Mouse (Mus musculus): Measurements from ENCODE around the gene Ces4a. TPM values are rescaled to one million over a fixed set of nuclear protein-coding genes. Genes with fewer than 3 reads are reported as not detected.
"Not testable (repeated sequence)": the region's sequence is repeated elsewhere in the genome, so short reads cannot be mapped to it uniquely, and the experiment has no call there.

Gene Ces4a
- total RNA-seq, 2 experiments from 2014 or later, result not detected

DNA sequence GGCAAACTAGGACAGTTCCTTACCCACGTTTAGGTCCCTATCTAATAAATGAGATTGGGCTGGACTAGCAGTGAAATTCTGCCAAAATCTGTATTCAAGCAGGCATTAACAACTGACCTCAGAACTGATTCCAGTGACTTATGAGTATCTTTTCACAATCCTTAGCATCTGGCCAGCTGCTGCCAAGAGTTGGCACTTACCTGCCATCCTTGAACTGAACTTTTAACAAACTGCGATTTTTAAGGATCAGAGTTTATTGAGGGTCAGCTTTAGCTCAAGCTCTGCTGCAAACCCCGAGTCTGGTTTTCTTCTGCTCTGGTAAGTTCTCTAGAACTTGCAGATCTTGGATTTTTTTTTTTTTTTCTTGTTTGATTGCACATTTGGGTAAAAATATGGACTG is 38.0 kb downstream of the Ces4a start:
- DNase-seq (ENCODE audit: low spot score in 2 of 2), result no peak

DNA sequence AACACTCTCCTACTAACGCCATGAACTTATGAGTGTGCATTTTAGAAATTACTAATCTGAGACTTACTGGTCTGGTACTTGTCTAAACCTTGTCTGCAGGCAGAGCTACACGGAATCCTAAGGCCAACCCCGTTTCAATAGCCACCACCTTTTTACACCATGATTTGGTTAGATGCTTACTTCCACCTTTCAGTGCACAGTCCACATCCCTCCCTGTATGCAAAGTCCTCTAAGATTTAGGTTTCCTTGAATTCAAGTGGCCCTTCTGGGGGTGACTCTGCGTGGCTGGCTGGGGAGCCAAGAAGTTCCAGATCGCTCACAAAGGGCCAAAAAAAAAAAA is 38.4 kb downstream of the Ces4a start:
- DNase-seq (ENCODE audit: low spot score in 2 of 2), result no peak

DNA sequence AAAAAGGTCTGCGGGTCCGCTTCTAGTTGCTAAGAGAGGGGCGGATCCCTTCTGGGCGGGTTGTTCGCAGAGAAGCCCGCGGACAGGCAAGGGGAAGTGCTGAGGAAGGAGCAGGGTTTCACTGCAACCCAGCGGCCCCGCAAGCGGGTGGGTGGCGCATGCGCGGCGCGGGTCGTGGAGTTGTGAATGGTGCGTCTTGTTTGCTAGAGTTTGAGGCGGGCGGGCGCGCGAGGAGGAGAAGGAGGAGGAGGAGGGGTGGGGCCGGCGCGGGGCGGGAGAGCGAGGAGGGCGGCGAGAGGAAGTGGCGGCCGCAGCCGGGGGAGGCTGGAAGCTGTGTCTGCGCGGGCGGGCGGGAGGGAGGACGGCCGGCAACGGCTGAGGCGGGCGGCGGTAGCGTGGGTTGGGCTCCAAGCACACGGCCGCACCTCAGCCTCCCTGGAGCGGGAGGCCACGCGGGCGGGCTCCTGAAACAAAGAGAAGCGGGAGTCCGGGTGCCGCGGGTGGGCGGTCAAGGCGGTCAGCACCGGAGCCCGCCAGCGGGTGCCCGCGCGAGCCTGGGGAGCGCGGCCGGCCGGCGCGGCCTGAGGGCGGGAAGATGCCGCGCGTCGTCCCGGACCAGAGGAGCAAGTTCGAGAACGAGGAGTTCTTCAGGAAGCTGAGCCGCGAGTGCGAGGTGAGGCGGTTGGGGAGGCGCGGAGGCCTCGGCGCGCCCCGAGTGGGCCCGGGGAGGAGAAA is 38.9 kb downstream of the Ces4a start, which contains the start of gene Cbfb:
TSS of gene Cbfb (plus strand) at position 294 of the 735 bp plus-strand sequence.
- DNase-seq (ENCODE audit: low spot score in 2 of 2), result peak; percentile 95 to 96

DNA sequence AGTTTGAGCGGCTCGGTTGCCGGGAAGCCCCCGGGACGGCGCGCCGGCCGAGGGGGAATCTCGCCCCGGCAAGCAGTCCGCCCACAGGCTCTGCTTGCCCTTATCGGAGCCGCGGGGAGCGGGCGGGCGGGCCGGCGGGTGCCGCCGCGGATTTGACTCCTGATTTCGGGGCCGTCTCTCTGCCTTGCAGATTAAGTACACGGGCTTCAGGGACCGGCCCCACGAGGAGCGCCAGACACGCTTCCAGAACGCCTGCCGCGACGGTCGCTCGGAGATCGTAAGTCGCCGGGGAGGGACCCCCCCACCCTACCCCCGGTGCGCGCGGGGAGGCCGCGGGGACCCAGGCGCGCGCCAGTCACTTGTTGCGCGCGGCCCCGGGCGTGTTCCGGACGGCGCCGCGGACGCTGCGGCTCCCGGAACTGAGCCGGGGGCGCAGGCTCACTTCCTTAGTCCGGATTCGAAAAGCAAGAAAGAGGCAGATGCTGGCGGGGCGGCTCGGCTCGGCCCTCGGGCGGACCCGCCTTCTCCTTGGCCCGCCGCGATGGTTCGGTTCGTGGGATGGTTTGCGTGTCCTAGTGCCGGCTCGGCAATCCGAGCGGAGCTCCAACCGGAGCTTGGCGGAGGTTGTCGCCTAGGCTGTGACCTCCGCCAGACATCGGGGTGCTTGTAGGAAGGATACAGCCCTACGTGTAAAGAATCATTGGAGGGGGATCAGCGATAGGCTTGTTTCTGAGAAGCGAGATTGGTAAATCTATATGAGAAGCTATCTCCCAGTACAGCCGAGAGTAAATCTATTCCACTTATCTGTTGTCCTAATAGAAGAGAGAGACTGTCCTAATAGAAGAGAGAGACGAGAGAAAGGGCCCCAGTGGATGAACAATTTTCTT is 39.8 kb downstream of the Ces4a start:
- peak; percentile 63 to 64 for DNase-seq (ENCODE audit: low spot score in 2 of 2)

DNA sequence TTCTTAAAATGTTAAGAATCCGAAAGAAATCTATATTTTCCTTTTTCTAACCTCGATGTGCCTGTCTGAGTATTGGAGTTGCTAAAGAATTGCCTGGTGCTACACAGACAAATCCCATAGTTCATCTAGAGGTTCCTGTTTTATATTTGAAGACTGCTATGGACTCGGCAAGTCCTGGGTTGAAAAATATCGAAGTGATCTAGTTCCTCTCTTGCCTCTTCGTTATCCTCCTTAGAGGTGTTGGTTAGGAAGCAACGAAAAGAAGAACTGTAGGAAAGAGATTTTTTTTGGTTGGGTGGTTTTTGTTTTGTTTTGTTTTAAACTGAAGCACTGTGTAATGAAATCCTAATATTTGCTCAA is 40.4 kb downstream of the Ces4a start:
- no peak for DNase-seq (ENCODE audit: low spot score in 2 of 2)

DNA sequence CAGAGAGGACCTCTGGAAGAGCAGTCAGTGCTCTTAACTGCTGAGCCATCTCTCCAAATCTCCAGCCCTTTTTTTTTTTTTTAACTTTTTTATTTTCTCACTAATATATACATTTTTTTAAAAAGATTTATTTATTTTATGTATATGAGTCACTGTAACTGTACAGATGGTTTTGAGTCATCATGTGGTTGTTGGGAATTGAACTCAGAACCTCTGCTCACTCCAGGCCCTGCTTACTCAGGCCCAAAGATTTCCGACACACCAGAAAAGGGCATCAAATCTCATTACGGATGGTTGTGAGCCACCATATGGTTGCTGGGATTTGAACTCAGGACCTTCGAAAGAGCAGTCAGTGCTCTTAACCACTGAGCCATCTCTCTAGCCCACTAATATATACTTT is 43.7 kb downstream of the Ces4a start:
- not testable (repeated sequence) for DNase-seq (ENCODE audit: low spot score in 2 of 2)

DNA sequence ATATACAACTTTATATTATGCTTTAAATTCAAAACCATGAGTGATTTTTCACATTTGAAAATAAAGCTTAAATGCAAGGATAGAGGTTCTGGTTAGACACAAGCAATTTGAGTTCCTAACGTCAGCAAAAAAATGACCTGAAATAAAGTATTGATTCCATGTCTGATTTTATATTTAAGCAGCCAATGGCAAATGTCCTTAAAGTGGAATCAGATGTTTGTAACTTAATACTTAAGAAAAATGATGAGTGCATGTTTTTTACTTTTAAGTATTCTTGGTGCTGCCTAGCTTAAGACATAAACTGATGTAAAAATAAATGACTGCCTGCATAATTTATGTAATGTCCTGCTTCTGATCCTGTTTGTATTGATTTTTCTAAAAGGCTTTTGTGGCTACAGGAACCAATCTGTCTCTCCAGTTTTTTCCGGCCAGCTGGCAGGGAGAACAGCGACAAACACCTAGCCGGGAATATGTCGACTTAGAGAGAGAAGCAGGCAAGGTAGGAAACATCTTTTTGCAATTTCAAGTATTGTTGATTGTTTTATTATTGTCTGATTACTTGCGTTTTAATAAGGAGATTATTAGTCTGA is 46.7 kb downstream of the Ces4a start:
- no peak for DNase-seq (ENCODE audit: low spot score in 2 of 2)

DNA sequence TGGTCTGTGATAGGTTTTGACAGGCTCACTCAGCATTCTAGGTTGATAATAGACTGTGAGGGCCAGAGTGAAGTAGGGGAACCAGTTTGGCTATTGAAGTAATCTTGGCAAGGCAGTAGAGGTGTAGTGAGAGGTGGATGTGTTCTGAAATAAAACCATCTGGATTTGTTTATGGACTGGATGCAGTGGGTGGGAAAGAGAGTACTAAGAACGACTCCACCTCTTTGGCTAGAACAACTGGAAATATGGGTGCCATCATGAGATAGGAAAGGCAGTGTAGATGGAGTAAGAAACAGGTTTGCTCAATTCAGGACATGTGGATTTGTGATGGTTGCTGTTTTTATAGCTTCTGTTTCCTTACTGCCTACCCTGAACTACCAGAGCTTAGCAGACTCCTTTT is 50.6 kb downstream of the Ces4a start:
- no peak for DNase-seq (ENCODE audit: low spot score in 2 of 2)

DNA sequence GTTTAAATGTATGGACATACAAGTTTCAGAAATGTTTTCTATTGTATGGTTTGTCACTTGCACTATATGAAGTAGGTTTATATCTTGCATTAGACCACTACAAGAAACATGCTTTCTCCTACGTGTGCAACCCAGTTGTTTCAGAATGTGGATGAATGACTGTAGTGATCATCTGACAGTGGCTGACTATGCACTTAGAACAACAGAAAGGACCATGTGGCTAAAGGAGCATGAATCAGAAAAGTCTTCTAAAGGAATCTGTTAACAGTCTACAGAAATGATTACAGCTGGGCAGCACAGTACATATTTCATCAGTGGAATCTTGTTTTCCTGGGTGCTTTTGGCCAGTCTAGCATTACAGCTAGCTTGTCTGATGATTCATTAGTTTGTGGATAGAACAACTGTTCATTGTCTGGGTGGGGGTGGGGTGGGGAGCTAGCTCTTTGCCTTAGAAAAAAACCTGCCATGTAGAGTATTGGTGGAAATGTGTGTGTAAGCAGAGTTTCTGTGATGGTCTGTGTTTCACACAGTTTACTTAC is 54.9 kb downstream of the Ces4a start:
- DNase-seq (ENCODE audit: low spot score in 2 of 2), result no peak

DNA sequence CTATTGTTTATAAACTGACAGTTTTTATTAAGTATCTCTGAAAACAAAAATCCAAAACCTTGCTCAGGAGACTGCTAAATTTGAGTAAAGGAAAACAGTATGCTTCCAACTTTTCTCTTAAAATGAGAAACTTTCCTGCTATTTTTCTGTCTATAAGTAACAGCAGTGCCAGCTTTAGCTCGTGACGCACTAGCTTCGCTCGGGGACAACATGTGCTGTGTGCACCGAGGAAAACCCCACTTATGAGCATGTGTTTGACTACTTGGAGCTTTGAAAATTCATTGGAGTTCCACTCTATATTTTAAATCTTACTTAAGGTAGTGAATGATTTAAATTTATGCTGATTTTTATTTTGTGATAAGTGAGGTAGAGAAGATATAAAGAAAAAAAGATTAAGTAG is 60.6 kb downstream of the Ces4a start:
- no peak for DNase-seq (ENCODE audit: low spot score in 2 of 2)

Other genes starting within 250 kb of the Ces4a start
- gene Ces2e, start 205.5 kb upstream of the Ces4a start, total RNA-seq (2021), result 1 to 10 TPM; 3.1 to 3.2 TPM
- not detected for gene Ces2f, start 184.4 kb upstream of the Ces4a start, total RNA-seq (2021)
- gene Ces2g, start 170.1 kb upstream of the Ces4a start, total RNA-seq (2021), result 1 to 10 TPM; 2.0 to 4.2 TPM
- not detected for gene Ces2h, start 130.9 kb upstream of the Ces4a start, total RNA-seq (2021)
- under 1 TPM in 1 of 2 experiments, not detected in 1; 0.27 TPM for gene Ces3a, start 83.2 kb upstream of the Ces4a start, total RNA-seq (2021)
- gene Ces3b, start 48.0 kb upstream of the Ces4a start, total RNA-seq (2021), result not detected
- gene Cbfb, start 38.9 kb downstream of the Ces4a start, total RNA-seq (2021), result 100 to 1,000 TPM in 1 of 2 experiments, 10 to 100 TPM in 1; 89.7 to 105 TPM
- 10 to 100 TPM; 23.4 to 32.0 TPM for gene D230025D16Rik, start 93.3 kb downstream of the Ces4a start, total RNA-seq (2021)
- gene B3gnt9, start 123.4 kb downstream of the Ces4a start, total RNA-seq (2021), result 1 to 10 TPM; 2.7 to 3.2 TPM
- gene Tradd, start 132.8 kb downstream of the Ces4a start, total RNA-seq (2021), result 10 to 100 TPM; 13.1 to 15.5 TPM
- 1 to 10 TPM; 3.7 to 4.3 TPM for gene Fbxl8, start 132.8 kb downstream of the Ces4a start, total RNA-seq (2021)
- 1 to 10 TPM; 2.2 to 4.3 TPM for gene Hsf4, start 138.0 kb downstream of the Ces4a start, total RNA-seq (2021)
- 10 to 100 TPM in 1 of 2 experiments, 1 to 10 TPM in 1; 6.7 to 20.3 TPM for gene Nol3, start 144.3 kb downstream of the Ces4a start, total RNA-seq (2021)
- gene 4931428F04Rik, start 158.1 kb downstream of the Ces4a start, total RNA-seq (2021), result 1 to 10 TPM; 2.2 to 2.8 TPM
- 10 to 100 TPM; 15.6 to 17.2 TPM for gene Exoc3l, start 164.3 kb downstream of the Ces4a start, total RNA-seq (2021)
- 10 to 100 TPM; 43.2 to 44.9 TPM for gene E2f4, start 165.9 kb downstream of the Ces4a start, total RNA-seq (2021)
- gene Elmo3, start 173.8 kb downstream of the Ces4a start, total RNA-seq (2021), result 1 to 10 TPM; 4.5 to 6.9 TPM
- 1 to 10 TPM; 3.1 to 3.8 TPM for gene Lrrc29, start 194.5 kb downstream of the Ces4a start, total RNA-seq (2021)
- 10 to 100 TPM; 55.6 to 69.6 TPM for gene Tmem208, start 194.6 kb downstream of the Ces4a start, total RNA-seq (2021)
- 1 to 10 TPM; 8.3 to 8.6 TPM for gene Fhod1, start 216.2 kb downstream of the Ces4a start, total RNA-seq (2021)
- under 1 TPM; 0.58 to 0.93 TPM for gene Slc9a5, start 217.0 kb downstream of the Ces4a start, total RNA-seq (2021)
- gene Plekhg4, start 241.5 kb downstream of the Ces4a start, total RNA-seq (2021), result under 1 TPM; 0.17 to 0.67 TPM

Data from adrenal gland, adult 18-20 months (tissue).